Mouse (Mus musculus): ENCODE measurements at regions not wholly inside any gene's neighbourhood (a gene's known extent, or its start where the extent isn't known, plus 50 kb on each side); places are given as distances from the start of the nearest gene placed in this dataset.

GRCm38 (mm10) chr6:111621684-111622480, 651.7 kb upstream of the Lmcd1 start:
- DNase-seq: no peak

- DNase-seq: no peak
Measured at GRCm38 (mm10) chr6:111622481-111623139, 650.9 kb upstream of the Lmcd1 start.

GRCm38 (mm10) chr6:111623140-111623497, 650.4 kb upstream of the Lmcd1 start:
- no peak for DNase-seq

- no peak for DNase-seq
Measured at GRCm38 (mm10) chr6:111625501-111625900, 648.1 kb upstream of the Lmcd1 start.

- DNase-seq: no peak
Measured at GRCm38 (mm10) chr6:111652736-111653135, 620.8 kb upstream of the Lmcd1 start.

GRCm38 (mm10) chr6:111659957-111660356, 613.6 kb upstream of the Lmcd1 start:
- no peak for DNase-seq

- no peak for DNase-seq
Measured at GRCm38 (mm10) chr6:111664603-111665002, 609.0 kb upstream of the Lmcd1 start.

- no peak for DNase-seq
Measured at GRCm38 (mm10) chr6:111684911-111685310, 588.6 kb upstream of the Lmcd1 start.

- DNase-seq: no peak
Measured at GRCm38 (mm10) chr6:111702864-111703263, 570.7 kb upstream of the Lmcd1 start.

GRCm38 (mm10) chr6:111708277-111708676, 565.3 kb upstream of the Lmcd1 start:
- DNase-seq: no peak

- no peak for DNase-seq
Measured at GRCm38 (mm10) chr6:111725969-111726368, 547.6 kb upstream of the Lmcd1 start.

- DNase-seq: no peak
Measured at GRCm38 (mm10) chr6:111730381-111730780, 543.2 kb upstream of the Lmcd1 start.

GRCm38 (mm10) chr6:111733926-111734325, 539.6 kb upstream of the Lmcd1 start:
- no peak for DNase-seq

- no peak for DNase-seq
Measured at GRCm38 (mm10) chr6:111738983-111739382, 534.6 kb upstream of the Lmcd1 start.

- DNase-seq: no peak
Measured at GRCm38 (mm10) chr6:111781710-111782481, 491.7 kb upstream of the Lmcd1 start.

- no peak for DNase-seq
Measured at GRCm38 (mm10) chr6:111808611-111809010, 464.9 kb upstream of the Lmcd1 start.

GRCm38 (mm10) chr6:111813982-111814603, 459.5 kb upstream of the Lmcd1 start:
- DNase-seq: no peak

- DNase-seq: no peak
Measured at GRCm38 (mm10) chr6:111815150-111815549, 458.4 kb upstream of the Lmcd1 start.

GRCm38 (mm10) chr6:111820265-111820664, 453.3 kb upstream of the Lmcd1 start:
- no peak for DNase-seq

GRCm38 (mm10) chr6:111844321-111844835, 429.2 kb upstream of the Lmcd1 start:
- DNase-seq: no peak

GRCm38 (mm10) chr6:111866101-111866598, 407.4 kb upstream of the Lmcd1 start:
- DNase-seq: no peak

GRCm38 (mm10) chr6:111882557-111882956, 391.0 kb upstream of the Lmcd1 start:
- no peak for DNase-seq

- DNase-seq: no peak
Measured at GRCm38 (mm10) chr6:111883946-111884345, 389.6 kb upstream of the Lmcd1 start.
